Mouse (Mus musculus) ES-Bruce4 (cell line): ENCODE data around the gene Fgf2. TPM values are rescaled to one million over a fixed set of nuclear protein-coding genes. Genes with fewer than 3 reads are reported as not detected.
A peak's percentile ranks its signal among the peaks of the same experiment; 100 is the strongest.

Experiments used
- H3K27ac ChIP-seq: 2 replicates; pipeline ENCODE4 v1.5.1; 2012; ENCODE audit warnings: low read length, inconsistent platforms; ENCODE audit not compliant: insufficient read depth
- H3K27me3 ChIP-seq: 2 replicates; pipeline ENCODE4 v1.6.1; 2012; ENCODE audit warnings: mild to moderate bottlenecking, low read length, inconsistent platforms; ENCODE audit not compliant: control insufficient read depth, poor library complexity, insufficient read depth, severe bottlenecking
- H3K36me3 ChIP-seq: 2 replicates; pipeline ENCODE4 v1.6.1; 2012; ENCODE audit warnings: inconsistent platforms, mild to moderate bottlenecking, low read length, moderate library complexity; ENCODE audit not compliant: control insufficient read depth, poor library complexity, insufficient read depth, severe bottlenecking
- H3K4me1 ChIP-seq: one replicate; pipeline ENCODE4 v1.8.1; 2011; ENCODE audit warnings: low read length; ENCODE audit not compliant: control insufficient read depth, insufficient read depth
- H3K4me3 ChIP-seq: 2 replicates; pipeline ENCODE4 v1.5.1; 2011; ENCODE audit warnings: low read depth, mild to moderate bottlenecking, low read length
- H3K9ac ChIP-seq: 2 replicates; pipeline ENCODE4 v1.6.1; 2012; ENCODE audit warnings: low read depth, mild to moderate bottlenecking, inconsistent platforms; ENCODE audit not compliant: poor library complexity, severe bottlenecking
- H3K9me3 ChIP-seq: replicated peaks from 2 replicates; pipeline ENCODE4 v1.6.1; 2012; ENCODE audit warnings: mild to moderate bottlenecking, low read length, inconsistent platforms; ENCODE audit not compliant: control insufficient read depth, poor library complexity, insufficient read depth, severe bottlenecking
- CTCF ChIP-seq: IDR thresholded peaks from one replicate; pipeline ENCODE4 v1.8.1; 2011; ENCODE audit warnings: low read depth, low read length
- EP300 ChIP-seq: IDR thresholded peaks from 2 replicates; pipeline ENCODE4 v1.6.1; 2011; ENCODE audit warnings: low read depth, low read length; ENCODE audit not compliant: insufficient read depth
- POLR2A ChIP-seq: IDR thresholded peaks from one replicate; pipeline ENCODE4 v1.8.1; 2011; ENCODE audit warnings: low read length; ENCODE audit not compliant: insufficient read depth
- polyA plus RNA-seq: library from polyadenylated mRNA; stranded (reverse); fragments of >200 nt; gene quantifications from 2 replicates; pipeline ENCODE4 v1.2.4, GENCODE M21; 2011; ENCODE audit warnings: low read depth; ENCODE audit not compliant: missing spikeins, insufficient read depth, insufficient read length

Gene Fgf2
- polyA plus RNA-seq, 1 experiment: 0.90 TPM

- no peaks in the 10 kb centered on the region for H3K36me3 ChIP-seq
- H3K4me1 ChIP-seq: no peaks in the 10 kb centered on the region
- no peaks in the 10 kb centered on the region; the same call in 1 of the 2 replicates for H3K27me3 ChIP-seq
- no peak overlapping the region for H3K4me3 ChIP-seq
- H3K27ac ChIP-seq: no peak overlapping the region
- no peak overlapping the region for H3K9ac ChIP-seq
- TF ChIP-seq POLR2A (no peak), CTCF (no peak), EP300 (no peak)
- H3K9me3 ChIP-seq: no peaks in the 10 kb centered on the region
Observed at GRCm38 (mm10) chr3:37328489-37328888, 19.7 kb upstream of the Fgf2 start.

GRCm38 (mm10) chr3:37329963-37330362 is 18.2 kb upstream of the Fgf2 start:
- H3K4me3 ChIP-seq: no peak overlapping the region
- no peaks in the 10 kb centered on the region for H3K4me1 ChIP-seq
- H3K27me3 ChIP-seq: no peaks in the 10 kb centered on the region; the same call in 1 of the 2 replicates
- TF ChIP-seq CTCF (no peak), POLR2A (no peak), EP300 (no peak)
- H3K9ac ChIP-seq: no peak overlapping the region
- H3K9me3 ChIP-seq: no peaks in the 10 kb centered on the region
- no peaks in the 10 kb centered on the region for H3K36me3 ChIP-seq
- no peak overlapping the region for H3K27ac ChIP-seq

GRCm38 (mm10) chr3:37331999-37332449 is 16.1 kb upstream of the Fgf2 start:
- no peak overlapping the region for H3K27ac ChIP-seq
- no peaks in the 10 kb centered on the region for H3K4me1 ChIP-seq
- peaks cover 1% of the 10 kb centered on the region; the same call in 1 of the 2 replicates for H3K27me3 ChIP-seq
- no peaks in the 10 kb centered on the region for H3K36me3 ChIP-seq
- H3K4me3 ChIP-seq: no peak overlapping the region
- no peak overlapping the region for H3K9ac ChIP-seq
- no peak for TF ChIP-seq EP300
- TF ChIP-seq CTCF: no peak
- TF ChIP-seq POLR2A: no peak
- no peaks in the 10 kb centered on the region for H3K9me3 ChIP-seq

GRCm38 (mm10) chr3:37334053-37334452 is 14.1 kb upstream of the Fgf2 start:
- no peaks in the 10 kb centered on the region for H3K9me3 ChIP-seq
- no peaks in the 10 kb centered on the region for H3K4me1 ChIP-seq
- no peak overlapping the region for H3K27ac ChIP-seq
- TF ChIP-seq EP300 (no peak), POLR2A (no peak), CTCF (no peak)
- H3K4me3 ChIP-seq: no peak overlapping the region
- H3K27me3 ChIP-seq: peaks cover 1% of the 10 kb centered on the region; the same call in 1 of the 2 replicates
- H3K9ac ChIP-seq: no peak overlapping the region
- H3K36me3 ChIP-seq: no peaks in the 10 kb centered on the region

- no peak overlapping the region for H3K27ac ChIP-seq
- no peak overlapping the region for H3K9ac ChIP-seq
- H3K9me3 ChIP-seq: no peaks in the 10 kb centered on the region
- H3K36me3 ChIP-seq: no peaks in the 10 kb centered on the region
- TF ChIP-seq EP300 (no peak), CTCF (peak; percentile 77)
- no peak overlapping the region for H3K4me3 ChIP-seq
- H3K27me3 ChIP-seq: no peaks in the 10 kb centered on the region
- no peaks in the 10 kb centered on the region for H3K4me1 ChIP-seq
Observed at GRCm38 (mm10) chr3:37341110-37341509, 7.0 kb upstream of the Fgf2 start.

GRCm38 (mm10) chr3:37342811-37343210 is 5.3 kb upstream of the Fgf2 start:
- no peak overlapping the region for H3K4me3 ChIP-seq
- H3K27me3 ChIP-seq: 0 out of 2 replicates have a peak, but pooled peaks cover 2% of the 10 kb centered on the region
- no peak for TF ChIP-seq POLR2A
- no peak for TF ChIP-seq EP300
- TF ChIP-seq CTCF: no peak
- no peaks in the 10 kb centered on the region for H3K9me3 ChIP-seq
- no peaks in the 10 kb centered on the region for H3K36me3 ChIP-seq
- H3K9ac ChIP-seq: no peak overlapping the region
- no peak overlapping the region for H3K27ac ChIP-seq
- no peaks in the 10 kb centered on the region for H3K4me1 ChIP-seq
